Mouse (Mus musculus): Measurements from ENCODE around the gene AC170998.1. TPM values are rescaled to one million over a fixed set of nuclear protein-coding genes. Genes with fewer than 3 reads are reported as not detected.

AC170998.1 gene
- polyA plus RNA-seq (2012; rRNA removed) = 1.7 and 1.8 TPM in 2 replicates

- H3K4me3 ChIP-seq (ENCODE audit: insufficient read depth, low read length) = no peak within 1 kb of the TSS
- TF ChIP-seq POLR2A (IDR thresholded peaks at IDR 0.05; ENCODE audit: extremely low read depth, insufficient read depth, low read length) (no peak), CTCF (IDR thresholded peaks at IDR 0.05; ENCODE audit: extremely low read depth, insufficient read depth, low read length) (no peak)
- H3K27ac ChIP-seq (ENCODE audit: insufficient read depth, low read length) = no peak within 1 kb of the TSS
- no peaks in the 10 kb centered on the region for H3K4me1 ChIP-seq (ENCODE audit: control insufficient read depth, insufficient read depth, low read length)
Observed at GRCm38 (mm10) chr17:28725783-28726182, at the start of gene AC170998.1. Gene AC170998.1 (plus strand): TSS chr17:28726083.

GRCm38 (mm10) chr17:28682311-28683084, 43.4 kb upstream of the AC170998.1 start:
- Histone ChIP-seq H3K27ac (ENCODE audit: insufficient read depth, low read length) (no peak overlapping the region), H3K4me3 (ENCODE audit: insufficient read depth, low read length) (no peak overlapping the region), H3K4me1 (ENCODE audit: control insufficient read depth, insufficient read depth, low read length) (no peaks in the 10 kb centered on the region)
- TF ChIP-seq CTCF (IDR thresholded peaks at IDR 0.05; ENCODE audit: extremely low read depth, insufficient read depth, low read length) = no peak
- no peak for TF ChIP-seq POLR2A (IDR thresholded peaks at IDR 0.05; ENCODE audit: extremely low read depth, insufficient read depth, low read length)

- H3K27ac ChIP-seq (ENCODE audit: insufficient read depth, low read length) = no peak overlapping the region
- no peak for TF ChIP-seq CTCF (IDR thresholded peaks at IDR 0.05; ENCODE audit: extremely low read depth, insufficient read depth, low read length)
- no peak for TF ChIP-seq POLR2A (IDR thresholded peaks at IDR 0.05; ENCODE audit: extremely low read depth, insufficient read depth, low read length)
- no peak overlapping the region for H3K4me3 ChIP-seq (ENCODE audit: insufficient read depth, low read length)
- no peaks in the 10 kb centered on the region for H3K4me1 ChIP-seq (ENCODE audit: control insufficient read depth, insufficient read depth, low read length)
Observed at GRCm38 (mm10) chr17:28683601-28684000, 42.3 kb upstream of the AC170998.1 start.

- no peak overlapping the region for H3K4me3 ChIP-seq (ENCODE audit: insufficient read depth, low read length)
- no peak overlapping the region for H3K27ac ChIP-seq (ENCODE audit: insufficient read depth, low read length)
- TF ChIP-seq POLR2A (IDR thresholded peaks at IDR 0.05; ENCODE audit: extremely low read depth, insufficient read depth, low read length) = no peak
- TF ChIP-seq CTCF (IDR thresholded peaks at IDR 0.05; ENCODE audit: extremely low read depth, insufficient read depth, low read length) = no peak
- H3K4me1 ChIP-seq (ENCODE audit: control insufficient read depth, insufficient read depth, low read length) = peaks cover 3% of the 10 kb centered on the region; the same call in 1 of the 2 replicates
Observed at GRCm38 (mm10) chr17:28684631-28685030, 41.3 kb upstream of the AC170998.1 start.

GRCm38 (mm10) chr17:28687354-28687753, 38.5 kb upstream of the AC170998.1 start:
- Histone ChIP-seq H3K4me1 (ENCODE audit: control insufficient read depth, insufficient read depth, low read length) (peaks cover 4% of the 10 kb centered on the region; the same call in 1 of the 2 replicates), H3K27ac (ENCODE audit: insufficient read depth, low read length) (no peak overlapping the region)
- TF ChIP-seq CTCF (IDR thresholded peaks at IDR 0.05; ENCODE audit: extremely low read depth, insufficient read depth, low read length) (no peak), POLR2A (IDR thresholded peaks at IDR 0.05; ENCODE audit: extremely low read depth, insufficient read depth, low read length) (no peak)

GRCm38 (mm10) chr17:28689586-28690283, 36.1 kb upstream of the AC170998.1 start, which contains the start of gene Slc26a8:
Gene Slc26a8 (minus strand): TSS chr17:28690233.
- Histone ChIP-seq H3K4me3 (ENCODE audit: insufficient read depth, low read length) (peak within 1 kb of the TSS; percentile 43), H3K4me1 (ENCODE audit: control insufficient read depth, insufficient read depth, low read length) (peaks cover 5% of the 10 kb centered on the region), H3K27ac (ENCODE audit: insufficient read depth, low read length) (peak within 1 kb of the TSS; percentile 51)
- no peak for TF ChIP-seq CTCF (IDR thresholded peaks at IDR 0.05; ENCODE audit: extremely low read depth, insufficient read depth, low read length)
- TF ChIP-seq POLR2A (IDR thresholded peaks at IDR 0.05; ENCODE audit: extremely low read depth, insufficient read depth, low read length) = no peak

More at GRCm38 (mm10) chr17:28687354-28687753, 38.5 kb upstream of the AC170998.1 start:
- H3K4me3 ChIP-seq (ENCODE audit: insufficient read depth, low read length) = no peak overlapping the region

- peak; percentile 43; the same call in 1 of the 2 replicates for TF ChIP-seq CTCF (IDR thresholded peaks at IDR 0.05; ENCODE audit: extremely low read depth, insufficient read depth, low read length)
- peak; percentile 91 for TF ChIP-seq POLR2A (IDR thresholded peaks at IDR 0.05; ENCODE audit: extremely low read depth, insufficient read depth, low read length)
- H3K4me1 ChIP-seq (ENCODE audit: control insufficient read depth, insufficient read depth, low read length) = peaks cover 9% of the 10 kb centered on the region
- H3K27ac ChIP-seq (ENCODE audit: insufficient read depth, low read length) = peak within 1 kb of the TSS; percentile 88
- peak within 1 kb of the TSS; percentile 43 for H3K4me3 ChIP-seq (ENCODE audit: insufficient read depth, low read length)
Observed at GRCm38 (mm10) chr17:28690776-28691686, 34.9 kb upstream of the AC170998.1 start, which contains the start of gene Mapk14. Gene Mapk14 (plus strand): TSS chr17:28691329.

GRCm38 (mm10) chr17:28691687-28692340, 34.1 kb upstream of the AC170998.1 start:
- Histone ChIP-seq H3K27ac (ENCODE audit: insufficient read depth, low read length) (peak overlapping the region; percentile 88), H3K4me3 (ENCODE audit: insufficient read depth, low read length) (peak overlapping the region; percentile 43), H3K4me1 (ENCODE audit: control insufficient read depth, insufficient read depth, low read length) (peaks cover 15% of the 10 kb centered on the region)
- TF ChIP-seq CTCF (IDR thresholded peaks at IDR 0.05; ENCODE audit: extremely low read depth, insufficient read depth, low read length) (no peak), POLR2A (IDR thresholded peaks at IDR 0.05; ENCODE audit: extremely low read depth, insufficient read depth, low read length) (no peak)

Measured in cortical plate, adult 2 months (tissue).